Mouse (Mus musculus) c-Kit-positive CD71-negative TER-119-negative erythroid progenitor cells, embryonic 14.5 days (primary cell): ENCODE data around the gene Taldo1.
A peak's percentile ranks its signal among the peaks of the same experiment; 100 is the strongest.
"Not testable (repeated sequence)": the region's sequence is repeated elsewhere in the genome, so short reads cannot be mapped to it uniquely, and the experiment has no call there.

Source experiments
- DNase-seq: peaks from one replicate; pipeline ENCODE4 v3.0.0-alpha.2; 2013; ENCODE audit warnings: low read depth

Gene Taldo1

DNA sequence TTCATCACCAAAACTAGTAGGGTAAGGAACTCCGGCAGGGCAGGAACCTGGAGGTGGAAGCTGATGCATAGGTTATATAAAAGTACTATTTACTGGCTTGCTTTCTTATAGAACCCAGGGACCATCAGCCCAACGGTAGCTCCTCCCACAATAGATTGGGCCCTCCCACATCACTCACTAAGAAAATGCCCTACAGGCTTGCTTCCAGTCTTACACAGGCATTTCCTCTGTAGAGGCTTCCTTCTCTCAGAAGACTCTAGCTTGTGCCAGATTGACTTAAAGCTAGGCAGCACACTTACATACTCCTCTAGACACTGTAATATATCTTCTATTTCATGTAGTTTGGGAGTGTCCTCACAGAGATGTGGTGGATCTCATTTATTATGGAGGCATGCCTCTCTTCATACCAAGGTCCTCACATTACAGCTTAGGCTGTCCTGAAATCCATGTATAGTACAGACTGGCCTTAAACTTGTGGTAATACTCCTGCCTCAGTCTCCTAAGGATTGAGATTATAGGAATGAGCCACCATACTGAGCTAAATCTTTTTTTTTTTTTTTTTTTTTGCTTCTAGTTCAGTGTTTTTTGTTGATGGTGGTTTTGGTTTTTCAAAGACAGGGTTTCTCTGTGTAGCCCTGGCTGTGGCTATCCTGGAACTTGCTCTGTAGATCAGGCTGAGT, 4.1 kb upstream of the Taldo1 start:
- no peak for DNase-seq

DNA sequence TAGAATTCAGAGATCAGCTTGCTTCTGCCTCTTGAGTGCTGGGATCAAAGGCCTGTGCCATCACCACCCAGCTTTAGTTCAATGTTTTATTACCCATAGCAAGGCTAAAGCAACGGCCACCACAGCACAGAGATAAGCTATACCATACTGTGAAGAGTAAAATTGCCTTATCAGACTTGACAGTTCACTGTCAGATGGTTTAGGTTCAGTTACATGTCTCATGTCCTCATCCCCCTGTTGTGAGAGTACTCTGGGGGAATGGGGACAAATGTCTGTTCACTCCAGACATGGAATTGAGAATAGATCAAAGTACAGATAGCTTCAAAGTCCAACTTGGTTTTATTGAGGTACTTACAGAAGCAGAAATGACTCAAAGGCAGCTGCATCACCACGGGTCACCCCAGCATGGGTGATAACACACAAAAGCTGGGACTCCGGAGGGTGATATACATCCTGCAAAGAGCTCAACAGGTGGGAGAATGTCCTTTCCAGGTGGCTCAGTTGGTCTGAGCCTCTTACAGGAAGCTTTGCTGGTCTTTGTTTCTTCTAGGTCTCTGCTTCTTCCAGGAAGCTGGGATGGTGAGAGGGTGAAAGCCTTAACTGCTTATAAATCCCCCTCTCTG, 3.4 kb upstream of the Taldo1 start:
- no peak for DNase-seq

DNA sequence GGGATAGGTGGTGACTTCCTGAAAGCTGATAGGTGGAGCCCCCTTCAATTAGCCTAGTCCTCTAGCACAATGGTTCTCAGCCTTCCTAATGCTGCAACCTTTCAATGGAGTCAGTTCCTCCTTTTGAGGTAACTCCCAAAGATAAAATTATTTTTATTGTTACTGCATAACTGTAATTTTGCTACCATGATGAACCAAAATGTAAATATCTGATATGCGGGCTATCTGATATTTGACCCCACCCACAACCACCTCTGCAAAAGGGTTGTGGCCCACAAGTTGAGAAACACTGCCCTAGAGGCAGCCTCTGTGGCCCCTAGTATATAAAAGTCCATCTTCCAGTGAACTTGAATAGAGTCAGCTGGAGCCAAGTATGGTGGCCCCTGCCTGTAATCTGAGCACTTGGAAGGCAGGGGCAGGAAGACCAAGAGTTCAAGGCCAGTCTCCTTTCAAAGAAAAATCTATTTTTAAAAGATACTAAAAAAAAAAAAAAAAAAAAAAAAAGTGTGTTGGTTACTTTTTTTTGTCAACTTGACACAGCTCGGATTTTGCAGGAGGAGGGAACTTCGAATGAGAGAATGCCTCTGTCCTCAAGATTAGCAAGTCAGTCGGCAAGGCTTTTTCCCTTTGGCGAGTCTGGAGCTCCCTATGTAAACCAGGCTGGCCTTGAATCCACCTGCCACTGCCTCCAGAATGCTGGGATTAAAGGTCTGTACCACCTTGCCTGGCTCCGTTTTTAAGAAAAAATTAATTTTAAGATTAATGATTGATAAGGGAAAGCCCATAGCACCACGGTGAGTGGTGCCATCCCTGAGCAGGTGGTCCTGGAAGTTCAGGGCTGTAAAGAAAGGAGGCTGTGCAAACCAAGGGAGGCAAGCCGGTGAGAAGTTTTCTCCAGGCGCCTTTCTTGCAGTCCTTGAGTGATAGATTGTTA, 1.4 kb upstream of the Taldo1 start:
- DNase-seq, result no peak

DNA sequence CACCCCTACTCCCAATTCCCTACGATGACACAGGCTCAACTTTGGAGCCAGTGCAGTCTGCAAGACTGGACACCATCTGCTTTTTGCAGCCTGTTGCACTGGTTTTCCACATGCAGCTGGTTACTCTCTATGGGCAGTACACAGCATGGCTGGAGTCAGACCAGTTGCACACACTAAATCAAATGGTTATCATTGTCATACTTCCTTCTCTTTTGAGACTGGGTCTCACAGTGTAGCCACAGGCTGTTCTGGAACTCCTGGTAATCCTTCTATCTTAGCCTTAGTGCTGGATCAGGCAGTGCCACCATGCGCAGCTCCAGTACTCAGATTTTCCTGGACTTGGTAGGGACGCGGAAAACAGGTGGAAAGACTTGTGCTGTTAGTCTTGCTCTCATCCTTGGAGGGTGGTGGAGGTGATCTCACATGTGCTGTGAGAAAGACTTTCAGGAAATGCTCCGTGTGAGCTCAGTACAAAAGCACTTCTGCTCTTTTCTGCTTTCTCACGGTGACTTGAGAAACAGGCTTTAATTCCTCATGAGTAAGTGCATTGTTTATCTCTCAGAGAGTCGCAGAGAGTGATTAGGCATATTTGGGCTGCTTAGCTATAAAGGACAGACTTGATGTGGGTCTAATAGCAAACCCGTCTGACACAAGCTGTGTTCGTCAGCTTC, 688 bp downstream of the Taldo1 start:
- no peak for DNase-seq

DNA sequence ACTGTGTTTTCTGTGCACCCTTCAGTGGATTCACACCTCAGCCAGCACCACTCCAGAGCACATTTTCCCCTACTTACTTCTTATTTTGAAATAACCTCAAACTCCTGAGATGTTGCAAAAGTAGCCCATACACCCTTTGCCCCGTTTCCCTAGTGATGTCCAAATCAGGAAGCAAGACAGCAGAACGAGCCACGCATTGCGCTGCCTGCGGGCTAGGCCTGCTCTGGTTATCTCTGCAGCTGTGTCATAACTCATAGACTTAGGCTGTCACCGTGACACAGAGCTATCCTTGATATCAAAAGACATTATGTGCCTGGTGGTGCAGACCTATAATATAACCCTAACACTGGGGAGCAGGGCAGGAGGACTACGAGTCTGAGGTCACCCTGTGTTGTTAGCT, 2.2 kb downstream of the Taldo1 start:
- no peak for DNase-seq

DNA sequence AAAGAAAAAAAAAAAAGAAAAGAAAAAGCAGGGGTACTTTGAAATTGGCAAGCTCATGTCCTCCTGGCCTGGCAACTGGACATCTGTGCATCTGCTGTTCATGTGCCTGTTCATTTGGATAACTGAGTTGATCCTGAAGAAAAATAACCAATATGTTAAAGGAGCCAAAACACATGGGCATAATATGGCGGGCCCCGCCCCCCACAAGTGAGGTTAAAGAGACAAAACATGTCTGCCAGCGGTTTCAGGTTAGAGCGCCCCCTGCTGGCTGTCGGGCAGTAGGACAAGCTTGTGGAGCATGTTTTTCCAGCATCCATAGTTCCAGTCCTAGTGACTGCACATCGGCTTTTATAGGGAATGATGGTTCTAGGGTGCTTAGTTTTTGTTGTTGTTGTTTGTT, 2.8 kb downstream of the Taldo1 start:
- DNase-seq, result peak; percentile 82

DNA sequence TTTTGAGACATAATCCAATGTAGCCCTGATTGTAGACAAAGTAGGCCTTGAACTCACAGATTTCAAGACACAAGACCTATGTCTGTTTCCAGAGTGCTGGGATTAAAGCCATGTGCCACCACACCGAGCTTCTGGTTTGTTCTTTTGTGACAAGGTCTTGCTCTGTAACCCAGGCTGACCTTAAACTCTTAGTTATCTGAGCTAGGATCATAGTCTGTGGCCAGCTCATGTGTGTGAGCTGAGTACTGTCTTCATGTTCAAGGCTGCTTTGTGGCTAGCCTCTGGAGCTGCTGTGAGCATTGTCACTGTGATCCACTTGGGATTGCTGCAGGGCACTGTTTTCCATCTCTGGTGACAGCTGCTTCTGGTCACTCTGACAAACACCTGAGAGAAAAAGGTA, 3.3 kb downstream of the Taldo1 start:
- DNase-seq, result no peak

DNA sequence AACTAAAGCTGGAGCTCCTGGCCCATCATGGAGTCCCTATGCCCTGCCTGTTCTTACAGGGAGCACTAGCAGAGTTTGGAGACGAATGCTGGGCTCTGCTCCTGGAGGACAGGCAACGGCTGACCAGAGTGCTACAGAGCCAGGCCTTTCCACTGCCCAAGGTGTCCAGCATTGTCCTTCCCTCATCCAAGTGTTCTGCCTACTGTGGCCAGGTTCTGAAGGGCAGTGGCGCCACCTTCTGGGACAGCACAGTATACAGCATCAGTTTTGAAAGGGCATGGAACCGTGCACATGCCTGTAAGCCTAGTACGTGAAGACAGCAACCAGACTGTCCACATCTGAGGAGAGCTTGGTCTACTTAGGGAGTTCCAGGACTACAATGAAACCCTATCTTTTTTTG, 11.3 kb downstream of the Taldo1 start:
- no peak for DNase-seq

DNA sequence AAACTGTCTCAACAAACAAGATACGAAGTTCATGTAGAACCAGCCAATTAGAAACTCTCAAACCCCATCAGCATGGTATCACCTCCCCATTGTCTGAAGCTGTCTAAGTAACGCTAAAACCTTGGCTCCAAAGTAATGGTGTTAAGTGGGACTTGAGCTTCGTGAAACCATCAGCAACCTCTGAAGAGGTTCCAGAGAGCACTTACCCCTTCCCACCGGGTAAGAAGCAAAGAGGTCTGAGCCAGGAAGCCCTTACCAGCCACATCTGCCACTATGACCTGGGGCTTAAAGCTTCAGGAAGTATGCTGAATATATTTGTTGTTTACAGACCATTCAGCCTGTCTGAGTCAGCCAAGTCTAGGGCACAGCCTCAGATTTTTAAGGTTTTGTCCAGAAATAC, 13.5 kb downstream of the Taldo1 start:
- DNase-seq, result no peak

DNA sequence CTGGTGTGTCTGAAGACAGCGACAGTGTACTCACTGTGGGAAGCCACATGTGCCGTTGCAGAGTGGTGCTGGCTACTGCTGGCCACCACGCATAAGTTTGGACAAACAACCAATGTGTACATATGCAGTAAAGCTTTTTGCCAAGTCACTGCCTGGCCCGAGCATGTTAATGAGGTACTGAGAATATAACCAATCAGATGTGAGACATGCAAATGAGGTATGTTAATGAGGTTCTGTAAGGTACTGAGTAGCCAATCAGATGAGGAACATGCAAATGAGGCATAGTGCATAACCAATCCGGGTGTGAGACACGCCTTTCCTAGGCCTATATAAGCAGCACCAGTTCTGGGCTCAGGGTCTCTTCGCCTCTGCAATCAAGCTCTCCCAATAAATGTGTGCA, 15.7 kb downstream of the Taldo1 start:
- DNase-seq, result not testable (repeated sequence)

DNA sequence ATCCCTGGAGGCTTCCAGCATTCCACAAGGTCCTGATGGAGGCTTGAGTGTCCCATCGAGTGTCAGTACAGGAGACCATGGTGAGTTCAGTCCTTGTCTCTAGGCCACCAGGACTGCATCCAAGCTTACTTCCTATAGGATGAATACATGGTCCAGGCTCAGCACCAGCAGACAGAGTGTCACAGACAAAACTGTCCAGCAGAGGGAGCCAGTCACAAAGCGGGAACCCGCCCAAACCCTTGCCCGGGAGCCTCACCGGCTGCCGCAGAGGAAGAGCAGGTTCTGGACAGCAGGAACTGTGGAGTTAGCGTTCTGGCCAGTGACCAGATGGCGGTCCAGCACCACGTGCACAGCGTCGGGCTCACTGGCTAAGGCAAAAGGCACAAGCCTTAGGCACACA, 16.8 kb downstream of the Taldo1 start:
- DNase-seq, result peak; percentile 71

DNA sequence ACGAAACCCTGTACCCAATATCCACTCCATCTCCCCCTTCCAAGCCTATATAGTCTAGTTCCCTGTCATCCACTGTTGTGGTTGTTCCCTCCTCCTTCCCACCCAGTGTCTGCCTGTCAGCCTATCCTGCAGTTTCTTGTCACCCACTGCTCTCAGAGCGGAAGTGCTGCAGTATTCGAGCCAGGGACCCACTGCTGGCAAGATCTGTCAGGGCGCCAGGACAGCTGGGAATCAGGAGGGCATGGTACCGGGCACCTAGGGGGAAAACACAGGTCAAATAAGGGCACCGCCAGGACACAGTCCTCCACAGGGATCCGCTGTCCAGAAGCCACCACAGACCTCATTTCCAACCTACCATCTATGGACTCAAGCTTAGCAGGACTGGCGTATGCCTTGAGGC, 18.6 kb downstream of the Taldo1 start:
- no peak for DNase-seq

DNA sequence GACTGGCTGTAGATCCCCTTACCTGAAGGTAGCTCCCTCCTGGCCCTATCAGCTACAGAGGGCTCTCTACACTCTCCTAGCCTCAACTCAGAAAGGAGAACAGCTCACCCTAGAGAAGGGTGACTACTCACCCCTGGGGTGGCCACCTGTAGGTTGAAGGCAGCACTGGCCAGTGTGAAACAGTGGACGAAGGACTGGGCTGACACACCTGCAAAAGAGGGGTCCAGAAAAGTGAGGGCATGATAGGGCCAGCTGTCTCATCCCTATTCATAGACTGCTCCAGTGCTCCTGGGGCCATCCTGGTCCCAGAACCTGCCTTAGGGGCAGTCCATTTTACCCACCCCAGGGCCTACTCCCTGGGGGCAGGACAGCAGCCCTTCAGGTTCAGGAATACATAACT, 19.7 kb downstream of the Taldo1 start:
- no peak for DNase-seq

DNA sequence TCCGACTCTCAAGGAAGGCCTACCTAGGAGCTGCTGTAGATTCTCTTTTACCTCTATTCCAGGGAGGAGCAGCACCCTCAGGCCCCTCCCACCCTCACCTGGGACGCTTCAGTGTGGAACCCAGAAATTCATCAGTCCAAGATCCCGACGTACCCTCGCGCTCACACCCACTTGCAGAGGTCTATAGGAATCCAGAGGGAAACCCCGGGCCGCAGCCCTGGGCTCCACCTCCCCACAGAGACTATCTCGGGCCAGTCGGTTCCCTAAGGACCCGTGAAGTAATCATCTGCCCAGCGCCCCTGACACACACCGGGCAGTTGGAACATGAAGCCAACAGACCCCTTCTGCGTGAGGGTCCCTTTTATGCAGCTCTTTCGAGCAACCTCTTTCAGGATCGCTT, 21.3 kb downstream of the Taldo1 start:
- DNase-seq, result no peak

DNA sequence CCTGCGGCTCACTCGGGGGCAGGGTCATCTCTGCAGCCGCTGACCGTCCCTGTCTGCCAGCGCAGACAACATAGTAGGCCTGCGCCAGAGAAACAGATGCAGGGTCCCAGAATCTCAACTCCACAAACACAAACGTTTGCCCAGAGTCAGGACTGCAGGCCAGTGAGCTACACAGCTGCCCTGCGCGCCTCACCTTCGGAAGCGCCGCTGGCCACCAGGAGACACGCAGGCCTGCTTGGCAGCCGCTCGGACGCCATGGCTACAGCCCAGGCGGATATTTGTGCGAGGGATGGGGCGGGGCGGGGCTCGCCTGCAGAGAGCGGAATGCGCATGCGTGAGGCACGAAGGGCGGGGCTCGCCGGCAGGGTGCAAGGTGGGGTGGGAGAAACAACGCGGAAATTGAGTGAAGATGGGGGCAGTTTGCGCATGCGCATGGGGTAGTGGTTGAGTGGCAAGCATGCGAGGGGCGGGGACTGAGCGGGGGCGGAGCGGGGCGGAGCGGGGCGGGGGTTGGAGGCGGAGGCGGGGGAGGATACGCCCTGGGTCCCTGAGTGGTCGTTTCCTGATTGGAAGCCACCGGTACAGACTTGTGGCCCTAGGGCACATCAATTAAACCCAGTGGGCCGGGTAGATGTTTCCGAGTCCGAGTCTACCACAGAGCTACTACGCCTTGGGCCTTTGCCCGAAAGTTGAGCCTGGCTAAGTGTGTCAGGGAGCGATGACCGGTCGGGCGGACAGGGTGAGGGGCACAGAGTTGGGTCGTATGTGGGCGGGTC, 22.0 kb downstream of the Taldo1 start, which contains the start of gene Gatd1:
Gene Gatd1, minus strand, starts transcription at position 328 of the 776 bp plus-strand sequence.
- peak; percentile 100 for DNase-seq

DNA sequence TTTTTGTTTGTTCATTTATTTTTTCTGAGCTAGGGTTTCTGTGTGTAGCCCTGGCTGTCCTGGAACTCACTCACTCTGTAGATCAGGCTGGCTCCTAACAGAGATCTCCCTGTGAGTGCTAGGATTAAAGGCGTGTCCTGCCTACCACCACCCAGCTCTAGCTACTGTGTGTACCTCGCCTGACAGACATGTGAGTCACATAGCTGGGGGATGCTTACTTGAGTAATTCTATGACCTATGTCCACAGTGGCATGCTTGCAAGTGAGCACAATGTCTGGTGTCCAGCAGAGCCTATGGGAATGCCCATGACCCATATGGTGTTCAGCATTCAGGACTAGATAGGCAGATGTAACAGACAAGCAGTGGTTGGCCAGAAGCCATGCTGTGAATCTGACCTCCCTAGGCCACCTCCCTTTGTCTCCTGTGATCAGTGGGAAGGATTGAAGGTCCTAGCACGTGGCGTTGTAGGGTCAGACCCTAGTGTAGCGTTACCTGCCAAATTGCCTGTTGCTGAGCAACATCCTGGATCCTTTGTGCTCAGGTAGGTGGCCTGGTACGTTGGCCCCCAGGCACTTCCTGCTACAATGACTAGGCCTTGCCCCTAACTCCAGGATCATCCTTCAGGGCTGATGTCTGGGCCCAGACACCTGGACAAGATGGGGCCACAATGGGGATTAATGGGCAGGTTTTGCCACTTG, 24.3 kb downstream of the Taldo1 start:
- DNase-seq, result no peak

DNA sequence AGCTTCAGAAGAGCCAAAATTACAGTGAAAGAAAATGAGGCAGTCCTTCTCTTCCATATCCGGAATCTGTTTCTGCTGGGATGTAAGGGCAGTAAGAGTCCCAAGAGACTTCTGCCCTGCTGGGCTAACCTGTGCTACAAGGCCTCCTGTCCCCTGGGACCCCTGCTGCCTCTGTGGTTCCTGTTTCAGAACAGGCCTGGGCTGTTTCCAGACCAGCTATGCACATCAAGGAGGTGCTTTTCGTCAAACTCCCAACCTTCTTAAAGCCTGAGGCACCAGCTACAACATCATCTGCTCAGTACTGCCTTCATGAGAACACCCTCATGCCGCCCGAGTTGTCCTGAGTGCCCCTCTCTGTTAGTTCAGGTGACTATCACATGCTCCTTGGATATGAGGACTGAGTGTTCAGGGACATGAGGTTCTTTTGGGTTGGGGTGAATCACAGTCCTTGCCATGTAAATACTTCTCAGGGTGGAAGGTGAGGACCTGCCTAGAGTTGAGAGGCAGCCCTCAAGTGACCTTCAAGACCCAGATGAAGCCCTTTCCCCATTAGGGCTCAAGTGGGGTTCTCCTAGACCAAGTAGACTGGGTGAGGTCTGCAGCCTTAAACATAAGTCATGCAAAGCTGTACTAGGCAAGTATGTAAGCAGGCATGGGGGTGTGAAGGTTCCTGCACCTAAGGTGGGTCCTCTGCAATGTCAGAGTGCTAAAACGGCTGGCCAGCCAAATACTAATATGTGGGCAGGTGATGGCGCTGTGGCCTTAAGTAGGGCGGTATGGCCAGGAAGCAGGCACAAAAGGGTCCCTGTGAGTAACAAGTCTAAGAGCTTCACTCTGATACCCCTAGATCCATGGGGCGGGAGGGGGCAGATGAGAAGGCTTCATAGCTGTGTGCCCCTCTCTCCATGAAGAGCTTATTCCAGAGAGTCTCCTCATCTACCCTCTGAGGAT, 26.0 kb downstream of the Taldo1 start:
- no peak for DNase-seq

DNA sequence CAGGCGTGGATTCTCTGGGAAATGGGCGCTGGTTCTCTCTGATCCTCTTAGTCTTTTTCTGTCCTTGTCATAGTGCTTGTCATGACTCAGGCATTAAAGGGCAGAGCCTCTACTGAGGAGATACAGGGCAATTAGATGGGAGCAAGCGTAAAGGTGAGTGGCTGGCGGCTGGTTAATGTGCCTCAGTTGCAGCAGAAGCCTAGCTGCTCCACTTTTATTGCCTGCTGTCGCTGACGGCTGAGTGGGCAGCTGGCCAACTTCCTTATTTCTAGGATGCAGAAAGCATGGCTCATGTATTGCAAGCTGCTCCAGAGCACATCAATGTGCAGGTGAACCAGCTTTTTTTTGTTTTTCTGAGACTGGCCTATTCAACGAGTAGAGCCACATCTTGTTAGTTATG, 27.0 kb downstream of the Taldo1 start:
- no peak for DNase-seq

DNA sequence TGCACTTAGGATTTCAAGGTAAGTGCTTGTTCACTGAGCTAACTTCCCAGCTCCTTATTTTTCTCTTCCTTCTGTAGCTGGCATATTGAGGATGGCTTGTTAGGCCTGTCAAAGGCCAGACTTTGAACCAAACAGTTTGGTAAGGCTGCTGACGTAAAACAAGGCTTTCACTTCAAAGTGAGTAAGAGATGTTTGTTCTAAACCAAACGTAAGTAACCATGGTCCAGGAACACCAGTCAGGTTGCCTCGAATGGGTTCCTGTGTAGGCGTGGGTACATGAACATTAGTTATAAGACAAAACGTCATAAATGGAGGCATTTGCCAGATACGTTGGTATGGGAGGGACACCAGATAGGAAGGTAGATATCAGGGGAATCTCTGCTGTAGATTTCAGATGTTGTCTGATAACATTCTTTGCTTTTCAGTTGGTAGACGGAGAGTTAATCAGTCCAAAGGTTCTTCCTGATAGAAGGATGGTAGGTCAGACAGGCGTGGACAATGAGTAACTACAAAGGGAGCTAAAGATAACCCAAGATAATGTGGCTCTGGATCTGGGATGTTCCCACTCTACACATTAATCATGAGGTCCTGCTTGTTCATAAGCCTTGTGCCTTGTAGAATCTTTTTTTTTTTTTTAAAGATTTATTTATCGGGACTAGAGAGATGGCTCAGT, 28.2 kb downstream of the Taldo1 start:
- no peak for DNase-seq
